Mouse (Mus musculus): ENCODE data around the gene Phkg1. TPM values are rescaled to one million over a fixed set of nuclear protein-coding genes. Genes with fewer than 3 reads are reported as not detected.
A peak's percentile ranks its signal among the peaks of the same experiment; 100 is the strongest.

The Phkg1 gene
- total and polyA plus RNA-seq, 3 experiments = 0.33 TPM; not detected in 2

DNA sequence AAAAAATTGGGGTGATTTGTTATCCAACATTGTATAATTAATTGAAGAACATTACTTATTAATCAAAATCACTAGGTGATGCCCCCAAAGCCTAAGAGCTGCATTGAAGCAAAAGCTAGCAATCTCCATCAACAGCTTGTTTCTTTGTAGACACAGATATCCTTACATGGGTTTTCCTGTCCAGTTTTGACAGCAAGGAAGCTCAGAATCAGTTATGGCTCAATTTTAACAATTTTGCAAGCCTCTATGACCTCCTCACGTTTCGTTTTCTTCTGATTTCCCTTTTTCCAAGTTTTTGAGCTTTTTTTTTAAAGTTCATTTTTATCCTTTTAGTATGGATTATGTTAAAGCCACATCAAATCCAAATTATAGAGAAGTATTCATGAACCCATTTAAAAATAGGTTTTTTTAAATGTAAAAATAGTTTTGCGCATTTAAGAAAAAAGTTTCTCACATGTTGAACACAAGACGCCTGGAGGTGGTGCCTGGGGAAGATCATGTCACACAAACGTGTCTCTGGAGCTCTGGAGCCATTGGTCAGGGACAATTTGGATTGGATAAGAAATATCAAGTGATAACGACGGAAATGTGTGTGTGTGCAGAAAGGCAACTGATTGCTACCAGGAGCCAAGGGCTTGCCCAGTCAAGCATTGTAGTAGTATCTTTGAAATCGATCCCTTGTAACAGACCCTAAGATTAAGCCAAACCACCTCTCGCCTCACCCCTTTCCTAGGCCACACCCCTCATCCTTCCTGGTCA lies 42.6 kb upstream of the Phkg1 start:
- no peak; the same call in 1 of the 2 replicates for ATAC-seq (ENCODE audit: extremely low read depth, insufficient number of reproducible peaks, low FRiP score, poor library complexity, severe bottlenecking)

DNA sequence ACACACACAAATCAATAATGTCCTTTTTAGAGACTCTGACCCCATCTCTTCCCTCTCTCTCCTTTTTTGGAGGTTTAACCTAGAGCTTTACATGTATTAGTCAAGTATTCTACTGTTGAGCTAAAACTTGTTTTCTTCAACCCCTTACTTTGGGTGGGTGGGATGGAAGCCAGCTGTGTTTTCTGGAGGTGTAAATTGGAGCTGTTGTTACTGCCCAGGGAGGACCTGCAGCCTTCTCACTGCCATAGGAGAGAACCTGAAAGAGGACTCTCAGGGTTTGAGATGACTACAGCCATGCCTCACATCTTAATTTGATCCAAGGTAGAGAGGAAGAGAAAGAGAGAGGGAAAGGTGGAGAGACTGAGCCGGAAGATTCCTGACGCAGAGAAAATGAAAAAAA lies 41.9 kb upstream of the Phkg1 start:
- Histone ChIP-seq H3K9me3 (replicated peaks) (no peaks in the 10 kb centered on the region), H3K27me3 (ENCODE audit: insufficient read depth, low read length) (no peaks in the 10 kb centered on the region), H3K4me1 (ENCODE audit: insufficient read depth, low read depth, low read length) (peaks cover 31% of the 10 kb centered on the region), H3K4me3 (ENCODE audit: low read depth, low read length) (peak overlapping the region; percentile 71; the same call in 1 of the 2 replicates), H3K36me3 (replicated peaks) (peaks cover 10% of the 10 kb centered on the region)
- ATAC-seq (ENCODE audit: extremely low read depth, insufficient number of reproducible peaks, low FRiP score, poor library complexity, severe bottlenecking) = no peak
- DNase-seq (ENCODE audit: low spot score) = no peak
- TF ChIP-seq TAL1 (conservative IDR thresholded peaks at IDR 0.05; ENCODE audit: low read depth, low read length) (no peak), CTCF (IDR thresholded peaks at IDR 0.05; ENCODE audit: low read depth, low read length) (no peak), POLR2AphosphoS5 (IDR thresholded peaks at IDR 0.05; ENCODE audit: insufficient replicate concordance, low read depth, low read length) (no peak), GATA1 (IDR thresholded peaks at IDR 0.05; ENCODE audit: borderline replicate concordance, low read length) (no peak), GATA2 (IDR thresholded peaks at IDR 0.05; ENCODE audit: borderline replicate concordance, low read depth, low read length) (no peak)

More for the DNA sequence above, 42.6 kb upstream of the Phkg1 start:
- H3K4me3 ChIP-seq (ENCODE audit: low read depth, low read length) = peak overlapping the region; percentile 71
- TF ChIP-seq TAL1 (conservative IDR thresholded peaks at IDR 0.05; ENCODE audit: low read depth, low read length) = no peak
- no peak for TF ChIP-seq GATA2 (IDR thresholded peaks at IDR 0.05; ENCODE audit: borderline replicate concordance, low read depth, low read length)
- no peak for TF ChIP-seq CTCF (IDR thresholded peaks at IDR 0.05; ENCODE audit: low read depth, low read length)
- no peak for TF ChIP-seq GATA1 (IDR thresholded peaks at IDR 0.05; ENCODE audit: borderline replicate concordance, low read length)
- TF ChIP-seq POLR2AphosphoS5 (IDR thresholded peaks at IDR 0.05; ENCODE audit: insufficient replicate concordance, low read depth, low read length) = no peak
- peaks cover 15% of the 10 kb centered on the region for H3K36me3 ChIP-seq (replicated peaks)
- H3K27me3 ChIP-seq (ENCODE audit: insufficient read depth, low read length) = no peaks in the 10 kb centered on the region
- DNase-seq (ENCODE audit: low spot score) = peak; percentile 31
- H3K4me1 ChIP-seq (ENCODE audit: insufficient read depth, low read depth, low read length) = peaks cover 35% of the 10 kb centered on the region
- H3K9me3 ChIP-seq (replicated peaks) = no peaks in the 10 kb centered on the region

GRCm38 (mm10) chr5:129936941-129937340 lies 38.6 kb upstream of the Phkg1 start:
- no peaks in the 10 kb centered on the region for H3K36me3 ChIP-seq (replicated peaks)
- DNase-seq (ENCODE audit: low spot score) (no peak), ATAC-seq (ENCODE audit: extremely low read depth, insufficient number of reproducible peaks, low FRiP score, poor library complexity, severe bottlenecking) (no peak)
- peaks cover 2% of the 10 kb centered on the region; the same call in 1 of the 2 replicates for H3K9me3 ChIP-seq (replicated peaks)
- H3K4me1 ChIP-seq (ENCODE audit: insufficient read depth, low read depth, low read length) = peaks cover 22% of the 10 kb centered on the region
- no peak overlapping the region for H3K4me3 ChIP-seq (ENCODE audit: low read depth, low read length)
- TF ChIP-seq GATA1 (IDR thresholded peaks at IDR 0.05; ENCODE audit: borderline replicate concordance, low read length) (no peak), TAL1 (conservative IDR thresholded peaks at IDR 0.05; ENCODE audit: low read depth, low read length) (no peak), POLR2AphosphoS5 (IDR thresholded peaks at IDR 0.05; ENCODE audit: insufficient replicate concordance, low read depth, low read length) (no peak), GATA2 (IDR thresholded peaks at IDR 0.05; ENCODE audit: borderline replicate concordance, low read depth, low read length) (no peak), CTCF (IDR thresholded peaks at IDR 0.05; ENCODE audit: low read depth, low read length) (no peak)
- H3K27me3 ChIP-seq (ENCODE audit: insufficient read depth, low read length) = no peaks in the 10 kb centered on the region

DNA sequence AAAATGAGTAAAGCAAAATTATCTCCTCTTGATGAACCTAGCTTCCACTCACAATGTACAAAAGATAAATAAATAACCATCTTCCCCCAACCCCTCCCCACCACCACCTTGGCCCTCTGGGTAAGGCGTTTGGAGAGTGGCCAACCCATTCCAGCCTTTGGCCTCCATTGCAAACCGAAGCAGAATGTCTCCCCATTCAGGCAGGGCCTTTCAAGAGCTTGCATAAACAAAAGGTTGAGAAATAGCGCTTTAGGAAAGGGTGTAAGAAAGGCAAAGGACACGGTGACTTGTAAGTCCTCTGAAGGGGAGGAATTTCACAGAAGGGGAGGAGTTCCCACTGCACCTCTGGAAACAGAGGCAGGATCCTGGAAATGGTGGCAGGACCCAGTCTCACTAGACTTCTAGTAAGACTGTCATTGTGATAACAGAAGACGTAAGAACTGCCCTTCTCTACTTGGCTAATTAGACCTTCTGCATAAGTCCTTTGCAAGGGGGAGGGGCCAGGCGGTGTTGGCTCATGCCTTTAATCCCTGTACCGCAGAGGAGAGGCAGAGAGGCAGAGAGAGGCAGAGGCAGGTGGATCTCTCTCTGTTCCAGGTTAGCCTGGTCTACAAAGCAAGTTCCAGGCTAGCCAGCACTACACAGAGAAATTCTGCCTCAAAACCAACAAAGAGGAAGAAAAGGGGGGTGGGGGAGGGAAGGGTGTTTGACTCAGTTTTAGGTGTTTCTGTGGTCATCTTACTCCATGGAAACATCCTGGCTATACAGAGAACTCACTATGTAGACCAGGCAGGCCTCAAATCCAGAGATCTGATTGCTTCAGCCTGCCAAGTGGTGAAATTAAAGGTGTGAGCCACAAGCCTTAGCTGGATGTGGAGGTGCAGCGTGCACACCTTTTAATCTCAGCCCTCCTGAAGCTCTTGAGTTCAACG lies 31.8 kb upstream of the Phkg1 start:
- Histone ChIP-seq H3K4me3 (ENCODE audit: low read depth, low read length) (no peak overlapping the region), H3K27me3 (ENCODE audit: insufficient read depth, low read length) (no peaks in the 10 kb centered on the region), H3K4me1 (ENCODE audit: insufficient read depth, low read depth, low read length) (peaks cover 15% of the 10 kb centered on the region), H3K9me3 (replicated peaks) (peaks cover 2% of the 10 kb centered on the region; the same call in 1 of the 2 replicates), H3K36me3 (replicated peaks) (no peaks in the 10 kb centered on the region)
- TF ChIP-seq CTCF (IDR thresholded peaks at IDR 0.05; ENCODE audit: low read depth, low read length) = no peak
- ATAC-seq (ENCODE audit: extremely low read depth, insufficient number of reproducible peaks, low FRiP score, poor library complexity, severe bottlenecking) (no peak), DNase-seq (ENCODE audit: low spot score) (no peak)

- TF ChIP-seq POLR2AphosphoS5 (IDR thresholded peaks at IDR 0.05; ENCODE audit: insufficient replicate concordance, low read depth, low read length) = no peak
- H3K4me3 ChIP-seq (ENCODE audit: low read depth, low read length) = no peak overlapping the region
- DNase-seq (ENCODE audit: low spot score) (no peak), ATAC-seq (ENCODE audit: extremely low read depth, insufficient number of reproducible peaks, low FRiP score, poor library complexity, severe bottlenecking) (no peak)
- H3K27me3 ChIP-seq (ENCODE audit: insufficient read depth, low read length) = no peaks in the 10 kb centered on the region
- no peaks in the 10 kb centered on the region for H3K36me3 ChIP-seq (replicated peaks)
- H3K4me1 ChIP-seq (ENCODE audit: insufficient read depth, low read depth, low read length) = peaks cover 15% of the 10 kb centered on the region
- H3K9me3 ChIP-seq (replicated peaks) = no peaks in the 10 kb centered on the region
Observed at GRCm38 (mm10) chr5:129925933-129926332, 27.6 kb upstream of the Phkg1 start.

DNA sequence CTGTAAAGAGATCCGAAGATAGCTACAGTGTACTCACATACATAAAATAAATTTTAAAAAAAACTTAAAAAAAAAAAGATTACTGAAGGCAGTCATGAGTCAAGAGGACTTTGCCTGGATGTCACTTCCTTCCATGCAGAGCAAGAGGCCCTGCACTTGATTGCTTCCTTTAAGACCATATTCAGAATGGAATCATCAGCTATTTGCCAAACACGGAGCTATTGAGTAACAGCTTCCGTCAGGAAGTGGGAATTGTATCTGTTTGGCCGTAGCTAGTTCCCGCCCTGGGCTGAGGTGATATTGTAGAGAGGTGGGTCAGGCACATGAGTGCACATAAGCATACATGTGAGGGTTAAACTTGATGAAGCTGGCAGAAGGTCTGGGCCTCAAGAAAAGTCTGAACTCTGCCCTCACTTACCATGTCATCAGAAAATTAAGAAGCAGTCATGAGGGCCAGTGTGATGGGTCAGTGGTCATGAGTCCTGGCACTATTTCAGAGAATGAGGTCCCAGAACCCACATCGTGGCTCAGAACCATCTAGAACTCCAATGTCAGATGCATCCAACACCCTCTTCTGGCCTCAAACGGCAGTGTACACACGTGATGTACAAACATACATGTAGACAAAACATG lies 26.6 kb upstream of the Phkg1 start:
- ATAC-seq (ENCODE audit: extremely low read depth, insufficient number of reproducible peaks, low FRiP score, poor library complexity, severe bottlenecking) = no peak

More for the DNA sequence above, 26.6 kb upstream of the Phkg1 start:
- TF ChIP-seq CTCF (IDR thresholded peaks at IDR 0.05; ENCODE audit: low read depth, low read length) = no peak
- TF ChIP-seq TAL1 (conservative IDR thresholded peaks at IDR 0.05; ENCODE audit: low read depth, low read length) = no peak
- TF ChIP-seq POLR2AphosphoS5 (IDR thresholded peaks at IDR 0.05; ENCODE audit: insufficient replicate concordance, low read depth, low read length) = no peak
- TF ChIP-seq GATA1 (IDR thresholded peaks at IDR 0.05; ENCODE audit: borderline replicate concordance, low read length) = no peak
- TF ChIP-seq GATA2 (IDR thresholded peaks at IDR 0.05; ENCODE audit: borderline replicate concordance, low read depth, low read length) = no peak
- Histone ChIP-seq H3K36me3 (replicated peaks) (no peaks in the 10 kb centered on the region), H3K27me3 (ENCODE audit: insufficient read depth, low read length) (no peaks in the 10 kb centered on the region), H3K9me3 (replicated peaks) (no peaks in the 10 kb centered on the region), H3K4me3 (ENCODE audit: low read depth, low read length) (no peak overlapping the region), H3K4me1 (ENCODE audit: insufficient read depth, low read depth, low read length) (peaks cover 7% of the 10 kb centered on the region)
- no peak for DNase-seq (ENCODE audit: low spot score)

Data from G1E (cell line).